Mouse (Mus musculus) activated CD4-positive, CD25-positive, alpha-beta regulatory T cell, adult 4 months (primary cell): ENCODE measurements around the gene Kcnn4. TPM values are rescaled to one million over a fixed set of nuclear protein-coding genes. Genes with fewer than 3 reads are reported as not detected.
"Not testable (repeated sequence)": the region's sequence is repeated elsewhere in the genome, so short reads cannot be mapped to it uniquely, and the experiment has no call there.

Experiments used
- ATAC-seq: one replicate; pipeline ENCODE4 v1.8.0; 2017
- polyA plus RNA-seq, 2 experiments: library from polyadenylated mRNA; unstranded; fragments of 100-300 nt; shearing (Covaris generic); gene quantifications; one replicate each; pipeline ENCODE4 v1.2.1; 2017

Gene Kcnn4
- polyA plus RNA-seq, 2 experiments from 2014 or later: 101 to 105 TPM

DNA sequence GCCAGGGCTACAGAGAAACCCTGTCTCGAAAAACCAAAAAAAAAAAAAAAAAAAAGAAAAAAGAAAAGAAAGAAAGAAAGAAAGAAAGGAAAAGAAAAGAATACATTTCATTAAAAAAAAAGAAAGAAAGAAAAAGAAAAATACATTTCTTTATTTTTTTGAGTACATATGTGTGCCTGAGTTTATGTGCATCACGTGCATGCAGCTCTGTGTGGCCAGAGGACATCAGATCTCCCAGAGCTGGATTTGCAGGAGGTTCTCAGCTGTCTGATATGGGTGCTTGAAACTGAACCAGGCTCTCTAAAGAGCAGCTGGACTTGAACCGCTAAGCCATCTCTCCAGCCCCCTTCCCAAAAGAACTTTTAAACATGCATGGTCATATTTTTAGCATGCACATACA lies 24.0 kb downstream of the Kcnn4 start:
- no peak for ATAC-seq

DNA sequence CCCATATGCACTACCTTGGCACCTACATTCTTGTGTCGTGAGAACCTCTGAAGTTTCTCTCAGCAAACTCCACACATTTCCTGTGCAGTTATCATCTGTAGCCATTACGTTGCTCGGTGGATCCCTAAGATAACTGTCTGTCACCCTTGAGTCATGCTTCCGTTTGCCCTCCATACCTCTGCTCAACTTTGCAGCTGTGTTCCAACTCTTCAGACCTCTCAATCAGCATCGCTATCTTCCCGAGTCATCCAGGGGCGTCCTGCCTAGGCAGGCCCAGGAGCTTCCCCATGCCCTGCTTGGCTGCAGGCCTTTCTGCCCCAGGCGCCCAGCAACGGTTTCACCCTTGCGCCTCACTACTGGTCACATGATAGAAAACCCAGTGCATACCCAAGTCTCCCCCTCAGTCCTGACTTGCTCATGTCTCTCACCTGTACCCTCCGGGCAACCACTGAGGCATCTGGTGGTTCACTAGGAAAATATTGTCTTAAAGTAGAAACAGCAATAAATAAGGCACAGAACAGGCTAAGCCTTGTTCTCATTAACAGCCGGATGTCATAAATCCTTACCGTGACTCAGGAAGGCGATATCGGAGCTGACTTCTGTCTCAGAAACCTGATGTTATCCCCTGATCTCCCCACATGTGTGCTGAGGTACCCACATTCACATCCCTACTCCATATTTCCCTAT lies 24.6 kb downstream of the Kcnn4 start:
- ATAC-seq: peak; percentile 69

DNA sequence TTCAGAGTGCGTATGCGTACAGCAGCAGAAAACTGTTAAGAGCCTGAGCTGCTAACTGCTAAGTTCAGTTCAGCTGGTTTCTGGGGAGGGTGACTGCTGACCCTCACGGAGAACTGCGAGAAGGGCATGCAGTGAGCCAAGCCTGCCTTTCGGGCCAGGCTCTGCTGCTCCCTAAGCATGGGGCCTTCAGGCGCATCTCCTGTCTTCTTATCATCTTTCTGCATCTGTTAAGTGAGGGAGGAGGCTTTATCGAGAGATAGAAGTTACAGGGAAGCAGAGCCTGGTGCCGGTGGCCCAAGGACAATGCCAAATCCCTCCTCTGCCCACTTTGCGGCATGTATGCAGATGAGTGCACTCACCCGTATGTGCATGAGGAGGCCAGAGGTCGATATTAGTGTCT lies 26.8 kb downstream of the Kcnn4 start:
- no peak for ATAC-seq

DNA sequence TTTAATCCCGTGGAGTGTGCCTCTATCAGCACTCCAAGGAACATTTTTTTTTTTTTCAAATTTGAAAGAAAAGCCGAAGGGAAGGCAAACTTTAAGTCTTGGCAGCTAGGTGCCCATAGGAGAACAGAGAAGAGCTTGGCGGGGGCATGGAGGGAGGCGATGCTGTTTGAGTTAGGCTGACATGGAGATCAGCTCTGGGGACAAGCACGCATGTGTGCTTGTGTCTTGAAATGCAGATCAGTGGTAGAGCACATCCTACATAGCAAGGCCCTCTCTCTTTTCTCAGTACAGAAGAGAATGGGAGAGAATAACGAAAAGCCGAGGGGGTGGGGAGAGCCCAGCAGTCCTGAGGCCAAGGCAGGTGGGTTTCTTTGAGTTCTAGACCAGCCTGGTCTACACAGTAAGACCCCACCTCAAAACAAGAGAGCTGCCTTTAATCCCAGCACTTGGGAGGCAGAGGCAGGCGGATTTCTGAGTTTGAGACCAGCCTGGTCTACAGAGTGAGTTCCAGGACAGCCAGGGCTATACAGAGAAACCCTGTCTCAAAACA lies 28.4 kb downstream of the Kcnn4 start:
- no peak for ATAC-seq

DNA sequence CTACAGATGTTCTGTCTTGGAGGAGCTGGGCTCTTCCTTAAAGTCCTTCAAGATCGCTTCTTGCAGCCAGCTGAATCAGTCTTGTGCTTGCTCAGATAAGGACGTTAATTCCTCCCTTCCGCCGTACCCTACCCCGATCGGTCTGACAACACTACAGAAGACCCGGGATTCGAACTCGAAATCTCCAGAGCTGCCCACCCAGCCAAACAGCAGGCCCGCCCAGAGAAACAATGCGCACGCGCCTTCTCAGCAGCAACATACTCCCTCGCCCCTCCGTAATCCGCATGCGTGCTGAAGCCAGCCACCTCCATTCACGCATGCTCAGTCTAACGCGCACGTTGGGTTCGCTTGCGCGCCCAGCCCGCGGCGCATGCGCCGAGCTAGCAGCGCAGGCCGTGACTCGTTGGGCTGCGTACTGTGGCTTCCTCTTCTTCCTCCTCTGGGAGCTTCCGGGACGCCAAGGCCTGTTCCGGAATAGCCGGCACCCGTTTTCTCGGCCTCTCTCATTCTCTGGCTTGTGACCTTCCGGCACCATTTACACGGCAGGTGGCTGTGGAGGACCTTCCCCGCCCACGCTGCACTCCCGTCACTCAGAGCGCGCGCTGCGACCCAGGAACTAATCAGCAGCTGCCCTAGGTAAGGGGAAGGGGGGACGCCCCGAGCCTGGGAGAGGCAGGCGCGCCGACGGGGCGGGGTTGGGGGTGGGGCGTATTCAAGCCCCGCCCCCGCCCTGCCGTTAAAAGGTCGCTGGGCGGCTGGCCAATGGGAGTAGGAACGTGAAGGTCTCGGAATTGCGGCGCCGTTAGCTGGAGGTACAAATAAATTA lies 29.4 kb downstream of the Kcnn4 start, which contains the start of gene Smg9:
Gene Smg9, plus strand, starts transcription at position 364 of the 826 bp plus-strand sequence.
- ATAC-seq: peak; percentile 88

DNA sequence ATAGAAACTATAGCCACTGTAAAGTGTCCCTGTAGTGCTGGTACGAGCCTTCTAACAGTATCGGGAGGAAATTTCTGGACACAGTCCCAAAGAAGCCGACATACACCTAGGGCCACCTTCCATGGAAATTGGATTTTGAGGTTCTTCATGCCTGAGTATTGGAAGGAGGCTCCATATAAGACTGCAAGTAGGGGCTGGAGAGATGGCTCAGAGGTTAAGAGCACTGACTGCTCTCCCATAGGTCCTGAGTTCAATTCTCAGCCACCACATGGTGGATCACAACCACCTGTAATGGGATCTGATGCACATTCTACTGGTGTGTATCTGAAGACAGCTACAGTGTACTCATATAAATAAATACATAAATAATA lies 30.0 kb downstream of the Kcnn4 start:
- no peak for ATAC-seq

DNA sequence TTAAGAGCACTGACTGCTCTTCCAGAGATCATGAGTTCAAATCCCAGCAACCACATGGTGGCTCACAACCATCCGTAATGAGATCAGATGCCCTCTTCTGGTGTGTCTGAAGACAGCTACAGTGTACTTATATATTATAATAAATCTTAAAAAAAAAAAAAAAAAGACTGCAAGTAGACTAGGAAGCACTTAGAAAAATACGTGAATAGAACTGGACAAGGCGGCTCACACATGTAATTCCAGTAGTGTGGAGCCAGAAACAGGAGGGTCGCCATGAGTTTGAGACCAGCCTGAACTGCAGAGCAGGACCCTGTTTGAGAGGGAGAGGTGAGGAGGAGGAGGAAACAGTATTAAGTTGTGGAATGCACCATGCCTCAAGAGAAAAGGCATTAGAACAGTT lies 30.4 kb downstream of the Kcnn4 start:
- not testable (repeated sequence) for ATAC-seq

DNA sequence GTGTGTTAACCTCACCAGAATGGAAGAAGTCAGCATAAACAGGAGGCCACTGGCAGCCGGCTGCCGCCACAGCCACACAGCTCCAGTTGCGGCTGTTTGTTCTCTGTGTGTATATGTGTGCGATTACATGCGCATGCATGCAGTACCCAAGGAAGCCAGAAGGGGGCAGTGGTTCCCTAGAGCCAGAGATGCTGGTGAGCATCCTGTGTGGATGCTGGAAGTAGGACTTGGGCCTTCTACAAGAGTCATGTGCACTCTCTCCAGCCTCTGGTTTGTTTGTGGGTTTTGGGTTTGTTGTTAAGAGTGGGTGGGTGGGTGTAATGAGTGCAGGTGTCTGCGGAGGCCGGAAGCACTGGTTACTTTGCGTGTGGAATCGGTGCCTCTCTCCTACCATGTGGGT lies 32.8 kb downstream of the Kcnn4 start:
- ATAC-seq: no peak

DNA sequence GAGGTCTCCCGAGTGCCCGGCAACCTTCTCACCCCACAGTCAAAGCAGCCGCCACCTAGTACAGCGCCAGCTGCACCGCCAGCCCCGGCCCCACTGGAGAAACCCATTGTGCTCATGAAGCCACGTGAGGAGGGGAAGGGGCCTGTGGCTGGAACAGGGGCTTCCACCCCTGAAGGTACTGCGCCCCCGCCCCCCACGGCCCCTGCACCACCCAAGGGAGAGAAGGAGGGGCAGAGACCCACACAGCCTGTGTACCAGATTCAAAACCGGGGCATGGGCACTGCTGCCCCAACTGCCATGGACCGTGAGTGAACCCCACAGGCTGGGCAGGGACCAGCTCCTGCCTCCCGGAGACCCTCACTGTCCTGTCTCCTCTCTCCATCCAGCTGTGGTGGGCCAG lies 35.6 kb downstream of the Kcnn4 start:
- ATAC-seq: no peak

DNA sequence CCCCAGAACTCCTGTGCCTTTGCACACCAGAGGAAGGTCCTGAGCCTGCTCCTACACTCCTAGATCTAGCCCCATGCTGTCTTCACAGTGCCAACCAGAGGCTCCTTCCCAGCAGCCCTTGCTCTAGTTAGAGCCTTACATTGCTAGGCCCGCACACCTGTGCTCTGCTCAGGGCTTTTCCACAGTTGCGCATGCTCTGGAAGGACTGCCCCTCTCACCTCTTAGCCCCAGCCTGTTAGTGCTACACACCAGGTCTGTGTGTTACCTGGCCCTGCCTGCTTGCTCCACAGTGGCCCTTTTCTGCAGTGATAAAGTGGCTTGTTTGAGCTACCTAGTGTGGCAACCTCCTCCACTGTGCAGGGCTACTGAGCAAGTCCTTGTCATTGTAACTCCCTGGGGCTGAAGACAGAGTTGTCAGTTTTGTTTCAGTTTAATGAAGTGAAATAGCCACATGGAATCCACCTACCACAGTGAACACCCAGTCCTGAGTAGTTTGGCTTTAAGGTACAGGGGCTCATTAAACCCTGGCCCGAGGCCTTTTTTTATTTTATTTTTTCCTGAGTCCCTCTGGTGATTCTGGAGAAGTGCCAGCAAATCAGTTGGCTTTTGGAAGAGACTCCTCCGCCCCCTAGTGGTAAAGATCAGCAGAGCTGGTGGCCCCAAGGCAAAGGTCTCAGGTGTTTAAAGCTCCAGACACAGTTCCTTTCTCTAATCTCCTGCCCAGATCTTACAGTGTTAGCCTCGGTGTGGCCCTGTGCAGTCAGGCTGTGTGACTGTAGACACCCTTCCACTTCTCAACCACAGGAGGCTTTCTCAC lies 36.7 kb downstream of the Kcnn4 start:
- ATAC-seq: peak; percentile 88

DNA sequence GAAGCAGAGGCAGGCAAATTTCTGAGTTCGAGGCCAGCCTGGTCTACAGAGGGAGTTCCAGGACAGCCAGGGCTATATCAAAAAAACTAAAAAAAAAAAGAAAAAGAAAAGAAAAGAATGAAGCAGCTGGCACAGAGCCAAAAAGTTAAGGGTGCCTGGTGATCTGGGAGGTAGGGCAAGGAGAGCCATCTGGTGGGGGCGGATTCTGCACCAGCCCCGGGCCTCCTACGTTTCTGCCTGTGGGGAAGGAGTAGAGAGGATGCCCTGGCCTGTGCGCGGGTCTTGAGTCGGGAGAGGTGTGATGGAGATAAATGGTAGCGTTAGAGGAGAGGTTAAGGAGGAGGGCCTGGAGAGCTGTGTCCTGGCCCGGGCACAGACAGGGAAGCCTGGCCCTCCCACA lies 38.1 kb downstream of the Kcnn4 start:
- no peak for ATAC-seq

DNA sequence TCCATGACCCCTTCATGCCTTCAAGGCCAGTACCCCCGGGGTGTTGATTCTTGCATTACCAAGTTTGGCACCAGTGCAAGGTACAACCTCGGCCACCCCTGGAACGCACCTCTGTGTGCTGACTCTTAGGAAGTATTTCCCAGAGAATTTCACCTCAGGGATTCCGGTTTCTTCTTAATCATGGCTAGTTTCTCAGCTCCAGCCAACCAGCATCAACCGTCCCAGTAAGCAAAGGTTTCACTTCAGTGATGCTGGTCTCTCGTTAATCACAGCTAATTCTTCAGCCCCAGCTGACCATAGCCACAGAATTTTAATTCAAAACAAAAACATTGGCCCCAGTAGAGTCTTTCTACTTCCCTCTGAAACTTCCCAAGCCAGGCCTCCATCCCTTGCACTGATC lies 40.1 kb downstream of the Kcnn4 start:
- no peak for ATAC-seq

DNA sequence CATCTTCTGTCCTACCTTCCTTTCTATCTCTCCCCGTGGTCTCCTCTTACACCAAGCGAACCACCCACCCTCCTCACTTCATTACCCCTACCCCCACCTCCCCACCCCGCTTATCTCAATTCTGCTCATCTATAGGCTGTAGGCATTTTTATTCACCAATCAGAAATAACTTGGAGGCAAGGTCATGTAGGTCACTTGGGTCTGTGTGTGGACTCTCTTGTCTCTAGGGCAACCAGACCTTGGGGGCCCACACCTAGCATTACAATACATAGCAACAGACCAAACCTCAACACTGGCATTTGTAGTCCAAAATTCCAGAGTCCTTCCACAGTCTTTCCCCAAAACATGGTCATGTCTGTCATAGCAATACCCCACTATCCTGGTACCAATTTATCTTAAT lies 40.8 kb downstream of the Kcnn4 start:
- ATAC-seq: no peak

DNA sequence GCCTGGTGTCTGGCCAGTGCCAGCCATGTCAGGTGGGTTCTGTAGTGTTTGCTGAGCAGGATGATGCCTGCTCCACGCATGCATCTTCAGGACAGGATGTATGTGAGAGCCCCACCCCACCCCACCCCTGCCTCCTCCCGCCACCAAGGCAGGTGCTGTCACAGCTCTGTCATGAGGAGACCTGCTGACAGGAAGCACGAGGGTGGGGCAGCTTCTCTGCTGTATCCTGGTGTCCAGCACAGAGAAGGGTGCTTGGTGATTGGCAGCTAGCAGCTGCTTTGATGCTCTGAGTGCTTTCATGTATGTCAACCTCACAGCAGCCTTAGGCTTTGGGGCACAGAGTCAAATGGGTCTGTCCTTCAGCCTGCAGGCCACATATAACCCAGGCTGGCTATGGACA lies 43.6 kb downstream of the Kcnn4 start:
- peak; percentile 99 for ATAC-seq

DNA sequence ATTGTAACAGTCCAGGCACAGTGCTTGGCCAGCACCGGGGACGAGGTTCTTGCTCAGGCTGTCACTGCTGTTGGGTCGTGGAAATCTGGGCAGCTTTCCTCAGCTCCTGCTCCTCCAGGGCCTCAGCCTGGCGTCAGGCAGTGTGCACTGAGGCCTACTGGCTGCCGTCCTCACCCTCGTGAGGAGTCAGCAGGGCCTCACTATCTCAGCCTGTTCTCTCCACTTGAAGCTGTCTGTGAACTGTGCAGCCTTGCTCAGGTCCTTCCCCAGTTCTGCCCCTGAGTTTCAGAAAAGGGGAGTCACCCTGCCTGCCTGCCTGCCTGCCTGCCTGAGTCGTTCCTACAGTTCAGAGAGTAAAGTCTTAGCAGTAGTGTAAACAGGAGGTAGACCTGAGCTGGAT lies 45.2 kb downstream of the Kcnn4 start:
- no peak for ATAC-seq

DNA sequence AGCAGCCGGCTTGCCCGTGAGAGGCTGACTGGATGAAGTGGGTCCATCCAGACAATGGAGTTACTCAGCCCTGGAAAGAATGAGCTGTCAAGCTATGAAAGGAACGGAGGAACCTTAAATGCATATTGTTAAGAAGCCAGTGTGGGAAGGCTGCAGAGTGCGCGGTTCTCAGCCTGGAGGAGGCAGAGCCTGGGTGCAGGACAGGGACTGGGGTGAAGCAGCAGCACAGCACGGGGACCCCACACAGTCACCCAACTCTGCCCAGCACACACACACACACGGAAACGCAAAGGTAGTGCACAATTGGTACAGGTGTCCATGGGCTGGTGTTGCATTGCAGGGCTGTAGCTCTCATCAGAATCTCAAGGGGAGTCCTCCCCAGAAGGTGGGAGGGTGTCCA lies 49.5 kb downstream of the Kcnn4 start:
- no peak for ATAC-seq

DNA sequence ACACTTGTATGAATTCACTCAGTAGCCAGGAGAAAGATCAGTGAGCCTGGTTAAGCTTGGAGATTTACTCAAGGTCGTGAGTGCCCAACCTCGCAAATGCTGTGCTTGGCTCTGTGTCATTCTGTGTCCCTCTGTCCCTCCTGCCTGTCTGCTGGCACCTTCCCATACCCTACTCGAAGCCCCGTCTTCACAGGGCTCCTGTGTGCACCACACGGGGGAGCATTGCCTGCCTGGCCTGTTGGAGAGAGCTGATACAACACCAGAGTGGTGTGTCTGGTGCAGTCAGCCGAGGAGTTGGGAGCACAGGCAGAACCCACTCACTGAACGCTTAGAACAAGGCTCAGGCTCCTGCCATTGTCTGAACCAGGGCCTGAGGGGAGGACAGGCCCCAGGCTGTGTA lies 51.6 kb downstream of the Kcnn4 start:
- ATAC-seq: no peak

DNA sequence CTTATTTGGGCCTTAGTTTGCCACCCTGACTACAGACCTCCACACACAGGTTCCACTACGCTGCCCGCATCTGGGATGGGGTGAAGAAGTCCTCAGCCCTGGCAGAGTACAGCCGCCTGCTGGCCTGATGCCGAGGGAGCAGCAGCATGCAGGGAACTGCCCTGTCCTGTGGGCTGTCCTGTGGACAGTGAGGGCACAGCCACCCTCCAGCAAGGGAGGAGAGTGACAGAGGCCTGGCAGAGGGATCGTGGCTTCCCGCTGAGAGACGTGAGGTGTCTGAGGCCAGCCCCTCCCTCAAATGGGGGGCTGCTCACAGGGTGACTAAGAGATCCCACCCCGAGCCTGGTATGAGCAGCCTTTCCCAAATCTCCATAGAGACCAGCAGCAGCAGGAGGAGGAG lies 52.2 kb downstream of the Kcnn4 start:
- ATAC-seq: no peak

DNA sequence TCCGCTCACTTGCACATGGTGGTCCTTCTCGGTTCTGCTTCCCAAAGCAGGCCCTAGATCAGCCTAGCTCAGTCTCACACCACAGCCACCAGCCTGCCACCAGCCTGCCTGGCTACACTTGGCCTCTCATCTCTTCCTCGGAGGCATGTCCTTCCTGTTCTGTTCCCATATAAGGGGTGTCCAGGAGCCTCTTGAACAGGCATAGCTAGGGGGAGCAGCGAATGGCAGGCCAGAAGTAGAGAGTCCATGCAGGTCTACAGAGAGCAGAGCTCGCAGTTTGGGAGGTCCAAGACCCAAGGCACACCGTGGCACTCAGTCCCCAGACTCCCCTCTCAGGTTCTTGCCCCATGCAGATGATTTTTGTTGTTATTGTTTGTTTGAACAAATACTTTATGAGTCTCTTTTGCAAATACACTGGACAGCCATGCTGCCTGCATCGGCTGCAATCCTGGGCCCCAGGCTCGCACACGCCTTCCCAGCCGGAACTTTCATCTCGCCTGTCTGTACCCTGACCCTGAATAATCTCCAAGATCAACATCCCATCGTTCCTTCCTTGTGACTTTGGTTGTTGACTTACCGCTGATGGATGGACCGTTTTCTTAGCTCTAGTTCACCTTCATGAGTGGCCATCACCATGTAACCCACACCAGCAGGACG lies 53.2 kb downstream of the Kcnn4 start:
- no peak for ATAC-seq

DNA sequence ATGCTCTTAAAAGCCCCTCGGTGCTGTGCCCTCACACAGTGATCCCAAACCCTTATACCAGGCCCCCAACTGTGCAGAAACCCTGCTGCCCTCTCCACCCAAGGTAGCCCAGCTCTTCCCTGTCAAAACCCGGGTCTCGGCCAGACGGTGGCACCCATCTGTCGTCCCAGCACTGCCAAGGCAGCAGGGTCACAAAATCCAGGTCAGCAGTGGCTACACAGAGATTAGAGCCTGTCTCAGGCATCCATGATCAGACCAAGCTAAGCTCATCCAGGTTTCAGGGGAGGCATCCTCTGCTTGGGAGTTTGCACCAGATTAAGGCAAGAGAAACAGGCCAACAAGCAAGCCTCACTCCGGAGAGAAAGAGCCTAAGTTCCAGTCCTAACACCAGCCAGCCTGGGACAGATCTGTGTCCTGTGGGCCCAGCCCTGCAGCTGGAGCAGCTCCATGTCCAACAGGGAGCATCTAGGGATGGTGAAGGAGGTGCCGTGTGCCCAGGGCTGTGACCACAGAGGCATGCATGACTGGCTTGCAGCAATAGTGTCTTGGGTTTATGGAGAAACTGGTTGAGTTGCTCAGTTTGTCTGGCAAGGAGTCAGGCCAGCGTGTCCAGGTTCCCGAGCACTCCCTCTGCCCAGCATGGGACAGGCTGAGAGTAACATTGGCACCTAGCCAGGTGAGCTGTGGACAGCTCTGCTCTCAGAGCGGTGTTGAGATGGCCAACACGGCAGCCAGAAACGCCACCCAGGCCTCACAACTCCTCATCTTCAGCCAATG lies 54.1 kb downstream of the Kcnn4 start:
- ATAC-seq: no peak

DNA sequence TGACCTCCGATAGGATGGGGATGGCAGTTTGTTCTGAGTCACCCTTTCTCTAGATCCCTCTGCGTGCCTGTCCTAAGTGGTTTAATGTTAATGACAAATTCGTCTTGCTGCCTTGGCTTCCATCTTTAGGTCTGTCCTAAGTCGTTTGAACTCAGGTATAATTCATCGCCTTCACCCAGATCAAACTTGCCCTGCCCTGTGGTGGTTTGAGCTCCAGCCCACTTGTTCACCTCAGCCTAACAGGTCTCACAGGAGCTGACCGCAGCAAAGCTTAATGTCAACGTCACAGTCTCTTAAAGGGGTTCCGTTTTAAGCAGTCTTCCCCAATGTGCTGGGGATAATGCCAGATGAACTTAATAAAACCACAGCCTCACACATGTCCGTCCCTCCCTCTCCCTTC lies 55.9 kb downstream of the Kcnn4 start:
- ATAC-seq: no peak

DNA sequence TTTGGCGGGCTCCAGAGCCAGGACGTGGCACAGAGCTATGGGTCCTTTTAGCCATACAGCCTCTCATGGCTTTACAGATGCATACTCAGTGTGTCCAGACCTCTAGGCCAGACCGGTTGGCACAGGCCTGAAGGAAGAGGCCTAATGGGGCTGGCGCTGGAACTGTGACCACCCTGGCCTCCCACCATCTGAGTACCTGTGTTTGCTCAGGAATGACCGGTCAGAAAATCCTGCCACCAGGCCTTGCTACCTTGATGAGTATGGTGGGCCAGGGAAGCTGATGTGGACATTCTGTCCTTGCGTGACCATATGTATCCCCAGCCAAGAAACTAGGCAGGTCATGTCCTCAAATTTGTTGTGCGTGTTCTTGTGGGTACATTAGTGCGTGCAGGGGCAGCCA lies 57.1 kb downstream of the Kcnn4 start:
- ATAC-seq: no peak
